10 mouse cellular contexts compared by ENCODE assay signal in the genomic region with DNA sequence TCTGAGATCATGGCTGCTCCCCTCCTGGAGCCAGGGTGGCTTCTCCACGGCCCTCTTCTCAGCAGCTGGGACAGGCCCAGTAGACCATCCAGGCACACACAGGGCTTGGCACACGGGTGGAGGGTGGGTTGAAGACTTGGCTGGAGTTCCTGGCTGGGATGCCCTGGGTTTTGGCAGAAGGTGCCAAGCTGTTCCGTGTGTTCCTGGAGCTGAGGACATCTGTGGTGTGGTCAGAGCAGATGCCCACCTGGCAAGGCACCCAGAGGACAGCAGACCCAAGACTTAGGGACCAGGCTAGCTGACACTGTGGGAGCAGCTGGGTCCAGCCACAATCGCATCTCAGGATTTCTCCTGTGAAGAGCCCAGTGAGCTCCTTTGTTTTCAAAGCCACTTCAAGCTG. TPM values are rescaled to one million over a fixed set of nuclear protein-coding genes. Genes with fewer than 3 reads are reported as not detected.
A peak's percentile ranks its signal among the peaks of the same experiment; 100 is the strongest.
DNase-seq lines count a peak whose midpoint lies in the region; ATAC-seq and TF ChIP-seq lines count a peak whose summit lies in the region.
"Had no signal": no experiment of that assay in that cellular context is flagged by ENCODE, and none has a peak within 500 bp of the region (broad histone marks: within the 10 kb centered on the region; RNA-seq: fewer than 3 reads in every experiment).

No protein-coding gene starts in this region.

- no peak overlapping the region for H3K27ac ChIP-seq in hindbrain, embryonic 14.5 days
- H3K27ac ChIP-seq in hindbrain, embryonic 12.5 days: no peak overlapping the region
- H3K27ac ChIP-seq in forebrain, postnatal 0 days (ENCODE audit: low read depth, low read length): no peak overlapping the region
- no peak overlapping the region for H3K27ac ChIP-seq in lung, postnatal 0 days (ENCODE audit: low read length)

- H3K36me3 ChIP-seq in hindbrain, embryonic 14.5 days (replicated peaks; ENCODE audit: control insufficient read depth, insufficient read depth): no peaks in the 10 kb centered on the region
- no peaks in the 10 kb centered on the region for H3K36me3 ChIP-seq in hindbrain, embryonic 12.5 days
- H3K36me3 ChIP-seq in forebrain, postnatal 0 days (ENCODE audit: insufficient read depth): no peaks in the 10 kb centered on the region
- H3K36me3 ChIP-seq in lung, postnatal 0 days (ENCODE audit: insufficient read depth, low read length): no peaks in the 10 kb centered on the region

- no peak overlapping the region for H3K9ac ChIP-seq in hindbrain, embryonic 14.5 days
- H3K9ac ChIP-seq in hindbrain, embryonic 12.5 days: no peak overlapping the region
- no peak overlapping the region for H3K9ac ChIP-seq in forebrain, postnatal 0 days
- no peak overlapping the region for H3K9ac ChIP-seq in lung, postnatal 0 days (replicated peaks; ENCODE audit: low read depth)

- H3K9me3 ChIP-seq in hindbrain, embryonic 14.5 days (ENCODE audit: control insufficient read depth, low read length): no peaks in the 10 kb centered on the region
- no peaks in the 10 kb centered on the region for H3K9me3 ChIP-seq in hindbrain, embryonic 12.5 days (replicated peaks)
- H3K9me3 ChIP-seq in forebrain, postnatal 0 days (ENCODE audit: low read length): no peaks in the 10 kb centered on the region
- no peaks in the 10 kb centered on the region for H3K9me3 ChIP-seq in lung, postnatal 0 days (ENCODE audit: low read length)

- TF ChIP-seq CTCF in forebrain, postnatal 0 days (IDR thresholded peaks at IDR 0.05; ENCODE audit: low read depth): no peak
- no peak for TF ChIP-seq CTCF in lung, postnatal 0 days (IDR thresholded peaks at IDR 0.05)

- peak; percentile 83 for ATAC-seq in hindbrain, embryonic 14.5 days (ENCODE audit: low FRiP score)
- no peak for ATAC-seq in hindbrain, embryonic 12.5 days (ENCODE audit: low FRiP score)
- ATAC-seq in cerebellum, adult (ENCODE audit: insufficient number of reproducible peaks, low FRiP score, low TSS enrichment): peak; percentile 86
- ATAC-seq in forebrain, postnatal 0 days: peak; percentile 83
- no peak for ATAC-seq in lung, postnatal 0 days
- ATAC-seq: inflammation-experienced regulatory T-cells, adult 6 months had no signal

- H3K4me3 ChIP-seq in hindbrain, embryonic 14.5 days (replicated peaks; ENCODE audit: low read length): no peak overlapping the region
- no peak overlapping the region for H3K4me3 ChIP-seq in hindbrain, embryonic 12.5 days
- no peak overlapping the region for H3K4me3 ChIP-seq in forebrain, postnatal 0 days (ENCODE audit: low read depth, low read length)
- no peak overlapping the region for H3K4me3 ChIP-seq in lung, postnatal 0 days (ENCODE audit: low read depth, low read length)

- no peak overlapping the region for H3K4me2 ChIP-seq in hindbrain, embryonic 14.5 days (replicated peaks)
- H3K4me2 ChIP-seq in hindbrain, embryonic 12.5 days (replicated peaks): no peak overlapping the region
- H3K4me2 ChIP-seq in forebrain, postnatal 0 days (ENCODE audit: low read depth): no peak overlapping the region
- H3K4me2 ChIP-seq in lung, postnatal 0 days (replicated peaks; ENCODE audit: low read depth, low read length): no peak overlapping the region
- H3K4me2 ChIP-seq: liver, embryonic 11.5 days had no signal

- H3K27me3 ChIP-seq in hindbrain, embryonic 14.5 days (ENCODE audit: control insufficient read depth, insufficient read depth, low read length): no peaks in the 10 kb centered on the region
- H3K27me3 ChIP-seq in hindbrain, embryonic 12.5 days: no peaks in the 10 kb centered on the region
- no peaks in the 10 kb centered on the region for H3K27me3 ChIP-seq in forebrain, postnatal 0 days (ENCODE audit: insufficient read depth, low read length)
- H3K27me3 ChIP-seq in lung, postnatal 0 days (replicated peaks; ENCODE audit: insufficient read depth, low read length): no peaks in the 10 kb centered on the region

- H3K4me1 ChIP-seq in hindbrain, embryonic 14.5 days (replicated peaks; ENCODE audit: control insufficient read depth, insufficient read depth, low read length): no peaks in the 10 kb centered on the region
- H3K4me1 ChIP-seq in hindbrain, embryonic 12.5 days: no peaks in the 10 kb centered on the region
- H3K4me1 ChIP-seq in forebrain, postnatal 0 days (ENCODE audit: insufficient read depth): no peaks in the 10 kb centered on the region
- H3K4me1 ChIP-seq in lung, postnatal 0 days (ENCODE audit: insufficient read depth, low read depth, low read length): no peaks in the 10 kb centered on the region

- no peak for TF ChIP-seq EP300 in lung, postnatal 0 days (IDR thresholded peaks at IDR 0.05)

- DNase-seq in hindbrain, embryonic 14.5 days (ENCODE audit: low spot score): peak; percentile 29
- DNase-seq in brain, adult 2 months (ENCODE audit: low read depth, low spot score): peak; percentile 89
- peak; percentile 64 for DNase-seq in forebrain, postnatal 0 days
- DNase-seq in lung, postnatal 0 days (ENCODE audit: low spot score): no peak
- no peak for DNase-seq in ovary, postnatal 14 days (ENCODE audit: low spot score)
- no peak for DNase-seq in kidney, adult 9 months

- 67% methylated on average over 4 of the region's 4 CpGs for WGBS in hindbrain, embryonic 14.5 days
- WGBS in hindbrain, embryonic 12.5 days: 78% methylated on average over 4 of the region's 4 CpGs
- 32% methylated on average over 4 of the region's 4 CpGs for whole genome bisulfite sequencing in forebrain, postnatal 0 days
- 46% methylated on average over 4 of the region's 4 CpGs for WGBS in lung, postnatal 0 days

RNA-seq across cellular contexts. Expression of a gene that starts 59.1 kb away (rescaled TPM):
- 26.6 and 27.0 TPM in 2 replicates for polyA plus RNA-seq in hindbrain, embryonic 14.5 days (2014; fragmentation: Nextera tagmentation; extraction: Ambion mirVana)
- polyA plus RNA-seq in hindbrain, embryonic 12.5 days (2016; fragmentation: Nextera tagmentation; extraction: Ambion mirVana): 27.2 and 29.1 TPM in 2 replicates
- total RNA-seq in forebrain, postnatal 0 days (2014; rRNA removed): 47.5 and 57.8 TPM in 2 replicates
- 7.2 and 11.9 TPM in 2 replicates for polyA plus RNA-seq in forebrain, postnatal 0 days (2015; fragmentation: Nextera tagmentation; extraction: Ambion mirVana)
- 12.1 and 14.3 TPM in 2 replicates for polyA plus RNA-seq in lung, postnatal 0 days (2015; fragmentation: Nextera tagmentation; extraction: Ambion mirVana)

Comparison
In these comparisons a context has a peak if more than half of its experiments do, and no peak if none do; other contexts are left out.
1. ATAC-seq: peak in hindbrain, embryonic 14.5 days (single experiment), cerebellum, adult (single experiment) and forebrain, postnatal 0 days (single experiment); none in hindbrain, embryonic 12.5 days (single experiment) and lung, postnatal 0 days (single experiment).
2. DNase-seq: peak in hindbrain, embryonic 14.5 days (single experiment), brain, adult 2 months (single experiment) and forebrain, postnatal 0 days (single experiment); none in lung, postnatal 0 days (single experiment), ovary, postnatal 14 days (single experiment) and kidney, adult 9 months (single experiment).